Mouse (Mus musculus) heart, adult 18-20 months (tissue): ENCODE measurements around the gene Gm45716. TPM values are rescaled to one million over a fixed set of nuclear protein-coding genes. Genes with fewer than 3 reads are reported as not detected.

Experiments used
- DNase-seq, 2 experiments: peaks; one replicate each; pipeline ENCODE4 v3.0.0; 2021 to 2022; ENCODE audit warnings: mixed read lengths in 1 of 2
- total RNA-seq, 2 experiments: library from RNA; stranded (reverse); gene quantifications; 2 replicates each; pipeline ENCODE4 v1.2.3; 2021

The Gm45716 gene
- total RNA-seq, 2 experiments from 2014 or later, result 5.8 to 9.5 TPM

DNA sequence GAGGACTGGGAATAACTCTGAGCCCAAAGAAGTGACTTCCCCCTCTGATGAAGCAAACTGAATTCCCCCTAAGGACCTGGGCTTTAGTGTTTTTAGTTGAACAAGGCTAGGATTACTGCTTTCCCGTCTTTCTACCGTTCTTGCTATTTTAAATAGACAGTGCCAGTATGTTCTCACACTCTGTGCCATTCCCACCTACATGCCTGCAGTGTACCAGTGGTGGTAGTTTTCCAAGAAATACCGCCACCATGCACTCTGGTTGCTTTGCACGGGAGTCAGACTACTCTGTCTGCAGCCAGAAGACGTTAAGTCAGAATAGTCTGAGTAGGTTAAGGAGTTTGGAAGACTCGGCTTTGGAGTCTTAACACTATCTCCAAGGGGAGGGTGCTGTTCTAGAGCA is 96.1 kb downstream of the Gm45716 start:
- DNase-seq, result no peak

GRCm38 (mm10) chr11:90284079-90284478 is 96.6 kb downstream of the Gm45716 start:
- no peak for DNase-seq

DNA sequence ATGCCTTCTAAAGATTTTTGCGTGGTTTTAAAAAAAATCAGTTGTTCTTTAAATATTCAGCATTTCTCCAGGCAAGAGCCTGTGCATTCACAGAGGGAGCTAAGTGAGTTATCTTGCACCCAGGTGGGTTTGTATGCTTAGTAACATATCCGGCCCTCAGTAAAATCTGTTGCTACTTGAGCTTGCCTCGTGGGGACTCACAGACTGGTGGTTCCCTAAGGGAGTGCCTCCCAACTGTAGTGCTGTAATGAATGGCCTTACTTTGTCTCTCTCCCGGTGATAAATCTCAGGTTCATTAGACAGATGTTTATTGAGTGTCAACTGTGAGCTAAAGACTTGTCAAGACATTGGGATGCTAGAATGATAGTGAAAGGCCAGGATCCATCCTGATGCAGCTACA is 97.1 kb downstream of the Gm45716 start:
- no peak for DNase-seq

DNA sequence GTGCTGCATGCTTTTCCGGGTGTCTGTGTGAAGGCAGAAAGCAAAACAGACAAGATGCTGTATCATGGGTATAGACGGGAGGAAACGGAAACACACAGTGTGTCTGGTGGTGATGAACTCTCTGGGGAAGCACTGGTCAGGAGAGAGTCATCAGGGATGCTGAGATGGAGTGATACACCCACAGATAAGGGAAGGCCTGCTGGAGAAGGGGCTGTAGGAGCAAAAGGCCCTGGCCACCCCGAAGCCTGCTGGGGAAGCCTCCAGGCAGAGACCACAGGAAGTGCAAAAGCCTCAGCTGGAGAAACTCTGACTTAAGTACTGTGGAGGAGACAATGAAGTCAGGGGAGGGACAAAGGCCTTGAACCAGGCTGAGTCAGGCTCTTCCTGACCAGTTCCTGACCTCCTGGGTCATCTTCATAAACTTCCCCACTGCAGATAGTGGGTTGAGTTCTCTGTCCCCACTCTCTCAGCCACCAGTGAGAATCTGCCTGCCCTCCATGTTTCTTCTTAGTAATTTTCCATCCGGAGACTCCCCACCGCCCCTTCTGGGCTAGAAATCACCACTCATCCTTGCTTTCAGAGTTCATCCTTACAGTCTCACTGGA is 99.2 kb downstream of the Gm45716 start:
- DNase-seq, result no peak

DNA sequence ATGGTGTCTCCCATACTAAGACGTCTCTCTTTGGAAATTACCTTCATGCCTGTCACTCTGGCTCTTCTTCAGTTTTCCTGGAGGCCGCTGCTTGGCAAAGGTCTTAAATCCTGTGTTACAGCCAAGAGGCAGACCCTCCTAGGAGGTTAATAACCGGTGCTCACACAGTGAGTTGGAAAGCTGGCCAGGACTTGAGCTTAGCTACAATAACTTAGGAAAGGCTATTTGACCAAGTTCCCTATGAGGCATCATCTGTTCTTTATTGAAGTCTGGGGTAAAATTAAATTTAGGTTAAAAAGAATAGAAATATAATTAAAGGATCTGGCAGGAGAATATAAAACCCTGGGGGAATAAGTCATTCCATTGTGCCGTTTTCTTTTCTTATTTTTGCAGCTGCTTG is 103.7 kb downstream of the Gm45716 start:
- no peak for DNase-seq

GRCm38 (mm10) chr11:90292766-90293165 is 105.3 kb downstream of the Gm45716 start:
- DNase-seq, result no peak

GRCm38 (mm10) chr11:90294622-90295021 is 107.1 kb downstream of the Gm45716 start:
- no peak for DNase-seq

Other genes with a start within 250 kb of the Gm45716 start
- 1 to 10 TPM; 4.0 to 4.7 TPM for gene Pctp, start 184.8 kb upstream of the Gm45716 start, total RNA-seq
- gene Tmem100, start 157.3 kb upstream of the Gm45716 start, total RNA-seq, result 10 to 100 TPM in 1 of 2 experiments, 1 to 10 TPM in 1; 9.8 to 15.2 TPM
- 10 to 100 TPM; 25.4 to 29.9 TPM for gene Mmd, start 61.8 kb downstream of the Gm45716 start, total RNA-seq
- 10 to 100 TPM; 11.3 TPM for gene Hlf, start 203.2 kb downstream of the Gm45716 start, total RNA-seq